Mouse (Mus musculus): ENCODE measurements around the gene Rnf115. TPM values are rescaled to one million over a fixed set of nuclear protein-coding genes. Genes with fewer than 3 reads are reported as not detected.
"Not testable (repeated sequence)": the region's sequence is repeated elsewhere in the genome, so short reads cannot be mapped to it uniquely, and the experiment has no call there.

Gene Rnf115
- 36.7 and 37.2 TPM in 2 replicates for total RNA-seq (2021)
- long read RNA-seq, transcript Rnf115-201 (9 exons, 2,209 nt) = major isoform, 45 of 48 reads
- long read RNA-seq, partial matches to known transcripts = 0 of 48 reads
- long read RNA-seq, other reads (novel, unspliced or antisense) = 3 of 48 reads

- DNase-seq = peak; percentile 98
These were observed at the start of gene Rnf115, which contains the start of gene Polr3c for GRCm38 (mm10) chr3:96727343-96727827. Gene Rnf115, plus strand, starts transcription at chr3:96727664. Gene Polr3c, minus strand, starts transcription at chr3:96727628.

- no peak for DNase-seq
These were observed 49.0 kb upstream of the Rnf115 start for GRCm38 (mm10) chr3:96678456-96678855.

GRCm38 (mm10) chr3:96679159-96679674 lies 48.2 kb upstream of the Rnf115 start:
- DNase-seq = peak; percentile 55

- DNase-seq = no peak
These were observed 47.1 kb upstream of the Rnf115 start for GRCm38 (mm10) chr3:96680269-96680956.

- DNase-seq = no peak
These were observed 44.0 kb upstream of the Rnf115 start for GRCm38 (mm10) chr3:96683496-96683895.

GRCm38 (mm10) chr3:96684151-96684821 lies 43.2 kb upstream of the Rnf115 start:
- peak; percentile 39 for DNase-seq

GRCm38 (mm10) chr3:96684822-96685156 lies 42.7 kb upstream of the Rnf115 start:
- DNase-seq = no peak

- DNase-seq = not testable (repeated sequence)
These were observed 41.4 kb upstream of the Rnf115 start for GRCm38 (mm10) chr3:96686057-96686456.

- no peak for DNase-seq
These were observed 38.6 kb upstream of the Rnf115 start for GRCm38 (mm10) chr3:96688854-96689253.

- no peak for DNase-seq
These were observed 37.2 kb upstream of the Rnf115 start for GRCm38 (mm10) chr3:96690298-96690697.

GRCm38 (mm10) chr3:96692506-96692905 lies 35.0 kb upstream of the Rnf115 start:
- no peak for DNase-seq

- DNase-seq = no peak
These were observed 33.9 kb upstream of the Rnf115 start for GRCm38 (mm10) chr3:96693579-96693978.

GRCm38 (mm10) chr3:96696198-96696765 lies 31.2 kb upstream of the Rnf115 start, which contains the start of gene Pias3:
Gene Pias3, plus strand, starts transcription at chr3:96696384.
- DNase-seq = peak; percentile 89

- DNase-seq = peak; percentile 95
These were observed 30.4 kb upstream of the Rnf115 start for GRCm38 (mm10) chr3:96696766-96697732.

GRCm38 (mm10) chr3:96698993-96699690 lies 28.3 kb upstream of the Rnf115 start:
- no peak for DNase-seq

GRCm38 (mm10) chr3:96700376-96700775 lies 27.1 kb upstream of the Rnf115 start:
- DNase-seq = peak; percentile 33

- no peak for DNase-seq
These were observed 26.5 kb upstream of the Rnf115 start for GRCm38 (mm10) chr3:96701003-96701402.

GRCm38 (mm10) chr3:96704778-96705177 lies 22.7 kb upstream of the Rnf115 start:
- DNase-seq = peak; percentile 36

- DNase-seq = no peak
These were observed 21.2 kb upstream of the Rnf115 start for GRCm38 (mm10) chr3:96706217-96706616.

GRCm38 (mm10) chr3:96706984-96707383 lies 20.5 kb upstream of the Rnf115 start:
- no peak for DNase-seq

All from adrenal gland, postnatal 25 days (tissue).